Mouse (Mus musculus): ENCODE measurements around the gene Fbxl2. TPM values are rescaled to one million over a fixed set of nuclear protein-coding genes. Genes with fewer than 3 reads are reported as not detected.

Gene Fbxl2
- polyA plus RNA-seq, 1 experiment from 2014 or later: 1.1 TPM

GRCm38 (mm10) chr9:113974945-113975344 is 71.0 kb downstream of the Fbxl2 start:
- ATAC-seq: no peak
- H3K4me3 ChIP-seq (ENCODE audit: low read depth, low read length): no peak overlapping the region

GRCm38 (mm10) chr9:113973857-113974256 is 72.1 kb downstream of the Fbxl2 start:
- Histone ChIP-seq H3K4me3 (ENCODE audit: low read depth, low read length) (no peak overlapping the region), H3K4me2 (replicated peaks; ENCODE audit: low read depth) (no peak overlapping the region), H3K9me3 (ENCODE audit: control insufficient read depth) (no peaks in the 10 kb centered on the region), H3K9ac (ENCODE audit: low read depth, low read length) (no peak overlapping the region), H3K36me3 (ENCODE audit: control insufficient read depth, insufficient read depth) (peaks cover 75% of the 10 kb centered on the region), H3K27ac (ENCODE audit: low read depth, low read length) (no peak overlapping the region), H3K4me1 (replicated peaks; ENCODE audit: control insufficient read depth, insufficient read depth, low read length) (no peaks in the 10 kb centered on the region), H3K27me3 (replicated peaks; ENCODE audit: control insufficient read depth, insufficient read depth, low read length) (no peaks in the 10 kb centered on the region)
- TF ChIP-seq CTCF (IDR thresholded peaks at IDR 0.05; ENCODE audit: low read depth): no peak
- no peak for ATAC-seq
- 89% methylated on average over 4 of the region's 4 CpGs for WGBS

More at GRCm38 (mm10) chr9:113974945-113975344, 71.0 kb downstream of the Fbxl2 start:
- H3K27me3 ChIP-seq (replicated peaks; ENCODE audit: control insufficient read depth, insufficient read depth, low read length): no peaks in the 10 kb centered on the region
- no peaks in the 10 kb centered on the region for H3K9me3 ChIP-seq (ENCODE audit: control insufficient read depth)
- TF ChIP-seq CTCF (IDR thresholded peaks at IDR 0.05; ENCODE audit: low read depth): no peak
- no peaks in the 10 kb centered on the region for H3K4me1 ChIP-seq (replicated peaks; ENCODE audit: control insufficient read depth, insufficient read depth, low read length)
- H3K36me3 ChIP-seq (ENCODE audit: control insufficient read depth, insufficient read depth): peaks cover 73% of the 10 kb centered on the region
- H3K27ac ChIP-seq (ENCODE audit: low read depth, low read length): no peak overlapping the region
- WGBS: 90% methylated on average over 4 of the region's 4 CpGs
- no peak overlapping the region for H3K4me2 ChIP-seq (replicated peaks; ENCODE audit: low read depth)
- no peak overlapping the region for H3K9ac ChIP-seq (ENCODE audit: low read depth, low read length)

DNA sequence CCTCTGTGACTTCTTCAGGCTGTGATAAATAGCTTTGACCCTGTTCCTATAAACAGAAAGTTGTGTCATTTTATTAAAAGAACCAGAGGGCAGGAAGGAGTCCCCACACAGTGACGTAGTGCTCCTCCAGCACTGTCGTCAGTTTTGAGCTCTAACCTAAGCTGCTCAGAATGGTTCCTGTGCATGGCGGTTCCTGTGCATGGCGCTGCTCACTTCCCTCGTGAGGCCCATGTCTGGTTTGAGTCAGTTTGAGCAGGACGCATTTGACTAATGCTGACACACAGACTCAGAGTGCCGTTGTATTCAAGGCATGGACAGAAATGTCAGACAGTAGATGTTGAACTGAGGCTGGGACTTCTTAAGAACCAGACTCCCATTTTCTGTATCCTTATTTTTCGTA is 74.4 kb downstream of the Fbxl2 start:
- Histone ChIP-seq H3K4me1 (replicated peaks; ENCODE audit: control insufficient read depth, insufficient read depth, low read length) (no peaks in the 10 kb centered on the region), H3K9me3 (ENCODE audit: control insufficient read depth) (no peaks in the 10 kb centered on the region), H3K36me3 (ENCODE audit: control insufficient read depth, insufficient read depth) (peaks cover 73% of the 10 kb centered on the region), H3K9ac (ENCODE audit: low read depth, low read length) (no peak overlapping the region), H3K4me3 (ENCODE audit: low read depth, low read length) (no peak overlapping the region), H3K27me3 (replicated peaks; ENCODE audit: control insufficient read depth, insufficient read depth, low read length) (no peaks in the 10 kb centered on the region), H3K4me2 (replicated peaks; ENCODE audit: low read depth) (no peak overlapping the region), H3K27ac (ENCODE audit: low read depth, low read length) (no peak overlapping the region)
- 74% methylated on average over 8 of the region's 8 CpGs for WGBS
- no peak for ATAC-seq
- no peak for TF ChIP-seq CTCF (IDR thresholded peaks at IDR 0.05; ENCODE audit: low read depth)

DNA sequence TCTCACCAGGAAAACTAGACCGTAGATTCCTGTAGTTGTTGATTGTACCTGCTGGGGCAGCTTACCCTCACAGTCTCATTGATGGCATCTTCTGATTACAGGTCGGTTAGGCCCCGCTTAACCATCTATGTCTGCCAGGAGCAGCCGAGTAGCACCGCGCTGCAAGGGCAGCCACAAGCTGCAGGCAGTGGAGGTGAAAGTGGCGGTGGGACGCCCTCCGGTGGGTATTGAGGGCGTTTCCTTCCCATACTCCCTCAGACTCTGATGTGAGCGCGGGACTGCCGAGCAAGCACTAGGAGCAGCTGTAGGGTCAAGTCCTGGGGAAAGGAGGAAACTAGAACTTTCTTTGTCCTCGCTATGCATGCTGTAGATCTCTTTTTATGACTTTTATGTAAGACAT is 76.0 kb downstream of the Fbxl2 start:
- Histone ChIP-seq H3K36me3 (ENCODE audit: control insufficient read depth, insufficient read depth) (peaks cover 71% of the 10 kb centered on the region), H3K27me3 (replicated peaks; ENCODE audit: control insufficient read depth, insufficient read depth, low read length) (no peaks in the 10 kb centered on the region), H3K9me3 (ENCODE audit: control insufficient read depth) (no peaks in the 10 kb centered on the region), H3K4me1 (replicated peaks; ENCODE audit: control insufficient read depth, insufficient read depth, low read length) (no peaks in the 10 kb centered on the region), H3K9ac (ENCODE audit: low read depth, low read length) (no peak overlapping the region), H3K4me3 (ENCODE audit: low read depth, low read length) (no peak overlapping the region), H3K27ac (ENCODE audit: low read depth, low read length) (no peak overlapping the region), H3K4me2 (replicated peaks; ENCODE audit: low read depth) (no peak overlapping the region)
- peak; percentile 30 for TF ChIP-seq CTCF (IDR thresholded peaks at IDR 0.05; ENCODE audit: low read depth)
- WGBS: 91% methylated on average over 14 of the region's 14 CpGs
- ATAC-seq: no peak

GRCm38 (mm10) chr9:113969399-113969798 is 76.6 kb downstream of the Fbxl2 start:
- H3K9me3 ChIP-seq (ENCODE audit: control insufficient read depth): no peaks in the 10 kb centered on the region
- ATAC-seq: no peak
- no peak overlapping the region for H3K4me3 ChIP-seq (ENCODE audit: low read depth, low read length)
- no peak overlapping the region for H3K4me2 ChIP-seq (replicated peaks; ENCODE audit: low read depth)
- H3K4me1 ChIP-seq (replicated peaks; ENCODE audit: control insufficient read depth, insufficient read depth, low read length): no peaks in the 10 kb centered on the region
- no peak overlapping the region for H3K27ac ChIP-seq (ENCODE audit: low read depth, low read length)
- H3K36me3 ChIP-seq (ENCODE audit: control insufficient read depth, insufficient read depth): peaks cover 69% of the 10 kb centered on the region
- no peak for TF ChIP-seq CTCF (IDR thresholded peaks at IDR 0.05; ENCODE audit: low read depth)
- no peaks in the 10 kb centered on the region for H3K27me3 ChIP-seq (replicated peaks; ENCODE audit: control insufficient read depth, insufficient read depth, low read length)
- no peak overlapping the region for H3K9ac ChIP-seq (ENCODE audit: low read depth, low read length)
- 96% methylated on average over 8 of the region's 8 CpGs for WGBS

DNA sequence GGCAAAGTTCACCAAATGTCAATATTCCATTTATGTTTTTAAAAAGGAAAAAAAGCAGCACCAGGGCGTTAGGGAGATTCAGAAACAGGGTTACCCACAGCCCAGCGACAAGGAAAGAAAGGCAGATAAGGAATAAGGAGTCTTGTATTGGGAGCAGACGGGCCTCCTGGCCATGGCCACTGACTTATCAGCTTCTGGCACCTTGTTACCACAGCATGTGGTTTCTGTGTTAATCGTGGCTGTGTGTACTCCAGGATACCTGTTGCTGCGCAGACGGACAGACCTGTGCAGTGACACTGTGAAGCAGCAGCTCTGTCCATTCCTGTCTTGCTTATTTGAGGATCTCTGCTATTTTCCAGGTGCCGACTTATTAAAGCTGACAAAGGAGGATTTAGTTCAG is 77.0 kb downstream of the Fbxl2 start:
- no peak overlapping the region for H3K4me2 ChIP-seq (replicated peaks; ENCODE audit: low read depth)
- H3K27ac ChIP-seq (ENCODE audit: low read depth, low read length): no peak overlapping the region
- TF ChIP-seq CTCF (IDR thresholded peaks at IDR 0.05; ENCODE audit: low read depth): no peak
- no peaks in the 10 kb centered on the region for H3K4me1 ChIP-seq (replicated peaks; ENCODE audit: control insufficient read depth, insufficient read depth, low read length)
- H3K9me3 ChIP-seq (ENCODE audit: control insufficient read depth): no peaks in the 10 kb centered on the region
- peaks cover 69% of the 10 kb centered on the region for H3K36me3 ChIP-seq (ENCODE audit: control insufficient read depth, insufficient read depth)
- no peak overlapping the region for H3K9ac ChIP-seq (ENCODE audit: low read depth, low read length)
- H3K27me3 ChIP-seq (replicated peaks; ENCODE audit: control insufficient read depth, insufficient read depth, low read length): no peaks in the 10 kb centered on the region
- ATAC-seq: peak; percentile 25; the same call in 1 of the 2 replicates
- H3K4me3 ChIP-seq (ENCODE audit: low read depth, low read length): no peak overlapping the region
- WGBS: 58% methylated on average over 7 of the region's 7 CpGs

DNA sequence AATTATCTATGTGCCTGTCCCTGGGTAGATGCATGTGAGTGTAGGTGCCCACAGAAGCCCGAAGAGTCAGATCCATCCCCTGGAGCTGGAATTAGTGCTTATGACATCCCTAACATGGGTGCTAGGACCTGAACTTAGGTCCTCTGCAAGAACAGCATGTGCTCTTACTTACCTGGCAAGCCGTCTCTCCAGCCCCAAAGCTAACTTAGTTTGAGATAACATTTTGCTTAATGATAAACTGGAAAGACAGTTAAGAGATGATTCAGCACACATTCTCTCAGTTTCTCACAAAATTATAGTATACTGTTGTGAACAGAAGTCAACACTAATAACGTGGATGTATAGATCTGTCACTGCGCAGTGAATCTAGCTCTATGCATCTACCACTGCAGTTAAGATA is 79.2 kb downstream of the Fbxl2 start:
- Histone ChIP-seq H3K27me3 (replicated peaks; ENCODE audit: control insufficient read depth, insufficient read depth, low read length) (no peaks in the 10 kb centered on the region), H3K9ac (ENCODE audit: low read depth, low read length) (no peak overlapping the region), H3K36me3 (ENCODE audit: control insufficient read depth, insufficient read depth) (peaks cover 68% of the 10 kb centered on the region), H3K9me3 (ENCODE audit: control insufficient read depth) (no peaks in the 10 kb centered on the region), H3K27ac (ENCODE audit: low read depth, low read length) (no peak overlapping the region), H3K4me3 (ENCODE audit: low read depth, low read length) (no peak overlapping the region), H3K4me1 (replicated peaks; ENCODE audit: control insufficient read depth, insufficient read depth, low read length) (no peaks in the 10 kb centered on the region), H3K4me2 (replicated peaks; ENCODE audit: low read depth) (no peak overlapping the region)
- 74% methylated on average over 4 of the region's 4 CpGs for WGBS
- TF ChIP-seq CTCF (IDR thresholded peaks at IDR 0.05; ENCODE audit: low read depth): no peak
- ATAC-seq: no peak
